Mouse (Mus musculus): ENCODE data around the gene Mthfd2.

Mthfd2 gene

DNA sequence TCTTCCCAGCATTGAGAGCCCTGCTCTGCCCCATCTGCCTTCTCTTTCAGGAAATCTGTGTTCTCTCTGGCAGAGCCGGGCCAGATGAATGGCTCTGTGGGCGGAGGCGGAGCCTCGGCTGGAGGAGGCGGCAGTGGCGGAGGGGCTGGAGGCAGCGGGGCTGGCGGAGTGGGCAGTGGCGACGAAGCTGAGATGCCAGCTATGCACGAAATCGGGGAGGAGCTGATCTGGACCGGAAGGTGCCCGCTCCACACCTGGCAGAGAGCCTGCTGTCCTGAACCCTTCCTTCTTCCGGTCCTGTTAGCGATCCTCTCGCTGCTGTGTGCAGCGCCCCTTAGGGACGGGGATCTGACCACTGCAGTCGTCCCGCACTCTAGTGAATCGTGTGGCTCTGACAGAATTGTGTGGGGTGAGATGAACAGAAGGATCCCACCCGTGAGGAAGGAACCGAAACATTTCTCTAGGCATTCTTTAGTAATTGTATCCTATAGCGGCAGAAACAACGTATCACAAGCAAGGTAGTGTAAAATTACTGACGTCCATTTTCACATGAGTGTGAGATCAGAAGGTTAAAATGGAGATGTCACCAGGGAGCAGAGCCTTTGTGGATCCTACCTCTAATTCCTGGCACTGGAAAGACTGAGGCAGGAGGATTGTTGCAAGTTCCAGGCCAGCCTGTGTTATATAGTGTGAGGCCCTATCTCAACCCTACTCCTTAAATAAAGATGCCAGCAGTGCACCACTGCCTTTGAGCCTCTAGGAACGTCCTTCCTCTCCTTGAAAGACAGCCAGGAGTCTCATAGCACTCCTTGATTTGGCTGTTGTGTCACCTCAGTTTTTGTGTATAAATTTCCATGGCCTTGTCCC, 57.3 kb downstream of the Mthfd2 start:
- peak; percentile 77 for DNase-seq (ENCODE audit: low read depth, low spot score)

DNA sequence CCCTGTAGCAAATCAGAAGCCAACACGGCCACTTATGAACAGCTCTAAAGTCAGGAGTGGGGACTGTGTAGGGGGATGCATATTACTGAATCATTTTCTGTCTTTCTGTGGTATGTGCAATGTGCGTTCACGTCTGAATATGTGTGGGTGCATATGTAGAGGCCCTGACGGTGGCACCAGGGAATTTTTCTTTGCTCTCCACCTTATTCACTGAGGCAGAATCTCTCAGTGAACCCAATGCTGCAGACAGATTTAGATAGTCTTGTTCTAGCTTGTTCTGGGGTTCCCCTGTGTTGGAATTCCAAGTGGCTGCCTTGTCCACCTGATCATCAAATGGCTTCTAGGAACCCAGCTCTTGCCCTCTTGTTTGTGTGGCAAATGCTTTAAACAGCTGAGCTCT, 58.1 kb downstream of the Mthfd2 start:
- DNase-seq (ENCODE audit: low read depth, low spot score) = peak; percentile 4

DNA sequence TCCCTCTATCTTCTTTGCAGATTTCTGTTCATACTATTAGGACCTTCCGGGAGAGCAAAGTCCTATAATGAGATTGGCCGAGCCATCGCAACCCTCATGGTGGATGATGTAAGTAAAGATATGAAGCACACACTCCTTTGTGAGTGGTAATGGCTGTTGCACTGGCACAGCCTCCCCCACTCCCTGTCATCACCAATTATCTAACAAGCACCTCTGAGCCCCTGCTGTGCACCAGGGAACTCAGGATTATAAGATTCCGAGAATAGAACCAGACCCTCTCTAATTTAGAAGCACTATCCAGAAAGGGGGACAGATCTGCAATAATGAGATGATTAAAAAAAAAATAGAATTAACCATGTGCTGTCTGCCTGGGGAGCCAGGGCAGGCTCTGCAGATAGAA, 60.1 kb downstream of the Mthfd2 start:
- DNase-seq (ENCODE audit: low read depth, low spot score) = no peak

DNA sequence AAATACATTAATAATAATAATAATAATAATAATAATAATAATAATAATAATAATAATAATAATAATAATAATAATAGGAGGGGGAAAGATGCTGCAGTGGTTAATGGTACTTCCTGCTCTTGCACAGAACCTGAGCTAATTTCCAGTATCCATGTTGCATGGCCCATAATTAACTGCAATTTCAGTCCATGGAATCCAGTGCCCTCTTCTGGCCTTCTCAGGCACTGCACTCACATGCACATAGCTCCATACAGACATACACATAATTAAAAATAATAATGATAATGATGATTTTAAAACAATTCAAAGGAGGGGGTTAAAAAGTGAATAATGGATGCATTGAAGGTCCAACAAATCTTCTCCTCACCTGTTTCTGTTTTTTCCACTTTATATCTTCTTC, 60.5 kb downstream of the Mthfd2 start:
- DNase-seq (ENCODE audit: low read depth, low spot score) = no peak

DNA sequence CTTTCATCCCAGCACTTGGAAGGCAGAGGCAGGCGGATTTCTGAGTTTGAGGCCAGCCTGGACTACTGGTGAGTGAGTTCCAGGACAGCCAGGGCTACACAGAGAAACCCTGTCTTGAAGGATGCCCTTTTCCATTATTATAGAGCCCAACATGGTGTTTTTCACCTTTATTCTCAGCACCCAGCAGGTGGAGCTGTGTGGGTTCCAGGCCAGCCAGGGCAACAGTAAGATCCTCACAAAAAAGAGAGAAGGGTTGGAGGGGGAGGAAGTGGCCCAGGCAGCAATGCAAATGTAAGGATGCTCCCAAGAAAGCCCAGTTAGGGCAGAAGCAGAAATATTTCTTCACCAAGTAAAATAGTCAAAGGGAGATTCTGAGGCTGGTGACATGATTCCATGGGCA, 61.2 kb downstream of the Mthfd2 start:
- DNase-seq (ENCODE audit: low read depth, low spot score) = no peak
